Mouse (Mus musculus) left cerebral cortex, postnatal 25 days (tissue): ENCODE data around the gene B3galt6. TPM values are rescaled to one million over a fixed set of nuclear protein-coding genes. Genes with fewer than 3 reads are reported as not detected.

Experiments used
- DNase-seq, 2 experiments: peaks; one replicate each; pipeline ENCODE4 v3.0.0; 2022; ENCODE audit warnings: low spot score in 2 of 2, mixed read lengths in 1 of 2
- intact Hi-C: fragments of 180-260 bp; cut with DNase I; formaldehyde crosslinking; loops from one replicate; pipeline ENCODE4 v1.15.1; 2025
- total RNA-seq, 2 experiments: library from RNA; stranded (reverse); gene quantifications; 2 replicates each; pipeline ENCODE4 v1.2.3; 2021

The B3galt6 gene
- 10 to 100 TPM in 1 of 2 experiments, 1 to 10 TPM in 1; 9.7 to 10.5 TPM for total RNA-seq

DNA sequence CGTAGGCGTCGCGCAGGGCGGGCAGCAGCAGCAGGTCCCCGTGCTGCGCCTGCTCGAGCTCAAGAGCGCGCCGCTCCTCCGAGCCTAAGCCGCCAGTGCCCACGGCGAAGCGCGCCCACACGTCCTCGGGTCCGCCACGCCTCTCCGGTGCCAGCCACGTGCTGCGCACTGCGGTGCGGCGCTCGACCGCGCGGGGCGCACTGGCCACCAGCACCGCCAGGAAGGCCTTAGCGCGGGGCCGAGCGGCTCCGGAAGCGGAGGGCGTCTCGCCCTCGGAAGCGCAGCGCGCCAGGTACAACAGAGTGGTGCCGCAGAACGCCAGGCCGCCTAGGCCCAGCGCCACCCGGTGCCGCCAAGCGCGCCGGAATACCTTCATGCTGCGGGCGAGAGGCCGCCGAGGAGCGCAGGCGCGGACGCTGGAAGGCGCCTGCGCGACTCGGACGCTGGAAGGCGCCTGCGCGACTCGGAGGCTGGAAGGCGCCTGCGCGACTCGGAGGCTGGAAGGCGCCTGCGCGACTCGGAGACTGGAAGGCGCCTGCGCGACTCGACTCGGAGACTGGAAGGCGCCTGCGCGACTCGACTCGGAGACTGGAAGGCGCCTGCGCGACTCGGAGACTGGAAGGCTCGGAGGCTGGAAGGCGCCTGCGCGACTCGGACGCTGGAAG, at the start of gene B3galt6, which contains the start of gene Sdf4:
B3galt6 (minus strand) TSS at position 409 of the 665 bp plus-strand sequence.
Sdf4 (plus strand) TSS at position 632 of the 665 bp plus-strand sequence.
- DNase-seq: peak; percentile 88 to 92
- intact Hi-C loops: loop anchor here (2.0 kb wide), 2 partner anchors 38 to 50 kb away; partner anchors contain the start of gene Ube2j2

- intact Hi-C loops: loop anchor here (5.0 kb wide), 1 partner anchor 67 kb away; no protein-coding TSS in a partner anchor
- DNase-seq: no peak
Observed at GRCm38 (mm10) chr4:156034901-156035300, 42.5 kb upstream of the B3galt6 start.

DNA sequence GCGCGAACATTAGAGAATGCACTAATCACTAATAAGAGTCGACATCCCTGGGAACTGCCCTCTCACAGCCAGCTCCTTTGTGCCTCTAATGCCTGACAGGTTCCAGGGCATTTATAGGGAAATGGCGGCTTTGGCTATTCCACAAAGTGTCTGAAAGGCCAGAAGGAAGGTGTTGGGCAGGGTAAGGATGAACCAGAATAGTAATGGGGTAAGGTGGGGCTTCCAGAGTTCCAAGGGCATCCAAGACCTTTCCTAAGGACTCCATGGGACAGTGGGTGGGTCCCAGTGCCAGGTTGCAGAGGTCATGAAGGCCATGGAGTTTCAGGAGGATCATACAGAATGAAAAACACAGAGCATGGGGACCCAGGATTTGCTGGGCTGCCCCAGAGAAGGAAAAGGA, 41.9 kb upstream of the B3galt6 start:
- intact Hi-C loops: loop anchor here (5.0 kb wide), 1 partner anchor 68 kb away; no protein-coding TSS in a partner anchor
- DNase-seq: no peak

- intact Hi-C loops: loop anchor here (5.0 kb wide), 1 partner anchor 69 kb away; no protein-coding TSS in a partner anchor
- peak in 1 of 2 experiments; percentile 42 for DNase-seq
Observed at GRCm38 (mm10) chr4:156033476-156034119, 41.1 kb upstream of the B3galt6 start.

DNA sequence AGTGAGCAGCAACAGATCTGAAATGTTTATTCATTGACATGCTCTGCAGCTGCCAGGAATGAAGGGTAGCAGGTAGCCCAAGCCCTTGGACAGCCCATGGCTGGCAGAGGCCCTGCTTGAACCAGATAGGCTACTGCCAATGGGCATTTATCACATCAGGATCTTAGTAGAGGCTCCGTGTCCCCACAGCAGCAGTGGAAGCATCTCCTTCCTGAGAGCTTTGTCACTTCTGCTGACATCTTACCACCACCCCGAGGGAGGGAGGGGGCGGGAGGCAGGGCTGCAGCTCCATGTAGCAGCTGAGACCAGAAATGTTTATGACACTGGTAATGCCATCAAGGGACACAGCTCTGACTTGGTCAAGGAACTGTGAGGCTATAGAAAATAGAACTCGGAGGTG, 40.4 kb upstream of the B3galt6 start:
- DNase-seq: no peak
- intact Hi-C loops: loop anchor here (5.0 kb wide), 1 partner anchor 69 kb away; no protein-coding TSS in a partner anchor

DNA sequence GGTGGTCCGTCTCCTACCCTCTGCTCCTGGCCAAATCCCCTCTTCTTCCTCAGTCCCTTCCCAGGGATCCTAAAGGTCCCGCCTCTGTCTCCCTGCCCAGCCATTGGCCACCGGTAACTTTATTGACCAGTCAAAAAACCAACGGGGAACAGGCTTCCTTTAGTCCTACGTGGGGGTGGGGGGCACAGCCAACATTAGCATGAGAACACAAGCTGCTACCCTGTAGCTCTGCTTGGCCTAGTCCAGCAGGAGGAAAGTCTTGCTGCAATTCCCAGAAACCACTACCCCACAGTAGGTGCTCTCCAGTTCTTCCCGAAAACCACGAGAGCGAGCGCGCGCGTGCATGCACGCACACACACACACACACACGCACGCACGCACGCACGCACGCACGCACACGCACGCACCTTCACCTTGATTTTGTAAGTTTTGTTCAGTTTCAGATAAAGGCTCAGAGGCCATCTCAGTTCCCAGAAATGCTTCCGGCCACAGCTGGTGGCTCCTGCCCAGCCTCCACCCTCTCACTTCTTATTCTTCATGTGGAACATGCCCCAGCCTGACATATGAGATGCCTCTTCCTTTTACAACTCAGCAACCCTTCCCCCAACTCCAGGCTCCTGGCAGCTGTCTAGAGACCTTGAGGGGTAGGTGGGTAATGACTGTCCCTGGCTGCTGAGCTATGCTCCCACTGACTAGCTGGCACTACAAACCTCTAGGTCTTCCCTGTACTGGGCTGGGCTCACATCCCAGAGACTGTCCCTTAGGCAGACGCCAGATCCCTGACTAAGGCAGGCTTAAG, 39.3 kb upstream of the B3galt6 start:
- peak; percentile 79 to 88 for DNase-seq
- intact Hi-C loops: loop anchor here (2.0 to 5.0 kb wide), 2 partner anchors 39 to 71 kb away; partner anchors contain the start of genes B3galt6 and Sdf4

- DNase-seq: no peak
- intact Hi-C loops: loop anchor here (2.0 to 5.0 kb wide), 2 partner anchors 38 to 71 kb away; partner anchors contain the start of genes B3galt6 and Sdf4
Observed at GRCm38 (mm10) chr4:156031255-156031592, 38.8 kb upstream of the B3galt6 start.

GRCm38 (mm10) chr4:156030651-156031118, 38.2 kb upstream of the B3galt6 start:
- no peak for DNase-seq
- intact Hi-C loops: loop anchor here (2.0 to 5.0 kb wide), 2 partner anchors 38 to 72 kb away; partner anchors contain the start of genes B3galt6 and Sdf4

DNA sequence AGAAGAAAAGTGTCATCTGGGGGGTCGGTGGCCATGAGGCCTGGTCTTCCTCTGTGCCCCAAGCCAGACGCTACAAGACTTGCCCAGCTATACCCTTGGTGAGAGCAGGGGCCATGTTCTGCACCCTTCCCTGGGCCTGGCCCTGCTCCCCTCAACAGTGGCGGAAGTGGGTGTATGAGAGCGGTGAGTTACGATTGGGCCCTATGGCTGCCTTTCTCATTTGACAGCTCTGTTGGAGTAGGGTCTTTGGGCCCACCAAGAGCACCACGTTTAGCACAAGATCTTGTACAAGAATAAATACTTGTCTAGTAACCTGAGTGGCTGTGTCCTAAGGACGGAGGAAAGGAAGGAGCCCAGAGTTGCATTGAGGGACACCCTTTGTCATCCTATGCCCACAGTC, 36.1 kb upstream of the B3galt6 start:
- no peak for DNase-seq
- intact Hi-C loops: no loop called here

- DNase-seq: peak; percentile 37 to 81
- intact Hi-C loops: no loop called here
Observed at GRCm38 (mm10) chr4:156026013-156026412, 33.6 kb upstream of the B3galt6 start, which contains the start of gene Tnfrsf18. Gene Tnfrsf18, plus strand, starts transcription at chr4:156026164.

DNA sequence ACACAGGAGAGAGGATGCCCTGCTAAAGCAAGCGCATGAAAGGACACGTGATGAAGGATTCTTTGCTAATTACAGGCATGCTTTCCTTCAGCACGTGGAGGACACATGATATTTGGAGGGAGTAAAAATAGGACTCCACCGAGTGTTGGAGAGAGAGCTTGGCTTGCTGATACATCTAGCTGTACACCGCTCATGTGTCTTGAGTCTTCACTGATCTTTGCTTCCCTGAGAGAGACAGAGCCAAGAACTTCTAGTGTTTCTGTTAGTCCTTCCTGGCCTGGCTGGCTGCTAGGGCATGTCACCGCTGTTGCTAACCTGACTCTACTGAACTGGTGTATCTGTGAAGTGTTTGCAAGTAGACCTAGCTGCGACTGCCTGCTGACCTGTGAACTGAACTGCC, 31.7 kb upstream of the B3galt6 start:
- peak in 1 of 2 experiments; percentile 38 for DNase-seq
- intact Hi-C loops: no loop called here

GRCm38 (mm10) chr4:156023520-156023919, 31.1 kb upstream of the B3galt6 start:
- no peak for DNase-seq

DNA sequence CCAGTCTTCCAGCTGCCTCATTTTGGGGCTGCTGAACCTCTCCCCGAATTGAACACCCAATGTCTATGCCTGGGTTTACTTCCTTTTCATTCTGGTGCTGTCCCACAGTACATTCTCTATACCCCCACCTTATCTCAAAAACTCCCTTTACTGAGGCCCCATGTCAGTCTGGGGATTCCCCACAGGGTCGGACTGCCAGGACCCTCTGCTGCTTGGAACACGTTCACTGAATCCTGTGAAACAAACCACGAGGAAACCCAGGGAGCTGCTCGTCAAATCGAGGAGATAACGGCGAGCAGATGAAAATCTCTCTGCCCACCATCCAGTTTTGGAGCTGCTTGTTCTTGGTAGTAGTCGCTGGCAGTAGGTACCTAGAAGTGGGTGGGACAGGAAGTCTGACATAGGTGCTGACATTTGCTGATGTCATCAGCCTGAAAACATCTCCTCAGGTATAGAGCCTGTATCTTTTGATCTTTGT, 29.5 kb upstream of the B3galt6 start:
- intact Hi-C loops: no loop called here
- DNase-seq: no peak

More at GRCm38 (mm10) chr4:156023520-156023919, 31.1 kb upstream of the B3galt6 start:
- intact Hi-C loops: no loop called here

- no peak for DNase-seq
- intact Hi-C loops: no loop called here
Observed at GRCm38 (mm10) chr4:156021381-156021780, 28.9 kb upstream of the B3galt6 start.

GRCm38 (mm10) chr4:156019771-156020170, 27.3 kb upstream of the B3galt6 start:
- intact Hi-C loops: no loop called here
- no peak for DNase-seq

- peak in 1 of 2 experiments; percentile 30 for DNase-seq
- intact Hi-C loops: no loop called here
Observed at GRCm38 (mm10) chr4:156014436-156014835, 22.0 kb upstream of the B3galt6 start.

DNA sequence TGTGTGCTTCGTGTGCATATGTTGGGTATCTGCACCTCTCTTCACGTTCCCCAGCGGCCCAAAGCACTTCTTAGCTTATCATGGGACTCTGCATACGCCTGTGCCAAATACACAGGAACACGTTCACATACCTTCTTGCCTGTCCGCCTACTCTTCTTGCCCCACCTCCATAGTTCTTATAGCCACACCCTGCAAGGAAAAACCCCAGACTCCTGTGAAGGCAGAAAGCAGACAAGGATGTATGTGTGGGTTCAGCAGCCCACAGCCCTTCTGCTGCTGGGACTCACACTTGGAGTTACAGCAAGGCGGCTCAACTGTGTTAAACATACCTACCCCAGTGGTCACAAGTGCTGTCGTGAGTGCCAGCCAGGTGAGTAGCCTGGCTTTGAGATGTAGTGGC, 21.2 kb upstream of the B3galt6 start, which contains the start of gene Tnfrsf4:
Tnfrsf4 (plus strand) TSS at position 207 of the 400 bp plus-strand sequence.
- DNase-seq: peak in 1 of 2 experiments; percentile 82
- intact Hi-C loops: no loop called here

GRCm38 (mm10) chr4:156008369-156008768, 15.9 kb upstream of the B3galt6 start:
- intact Hi-C loops: no loop called here
- DNase-seq: no peak

GRCm38 (mm10) chr4:156004109-156004508, 11.7 kb upstream of the B3galt6 start:
- intact Hi-C loops: no loop called here
- DNase-seq: no peak
